Mouse (Mus musculus) limb, embryonic 13.5 days (tissue): ENCODE measurements around the gene Rps27l. TPM values are rescaled to one million over a fixed set of nuclear protein-coding genes. Genes with fewer than 3 reads are reported as not detected.

Experiments
- ATAC-seq: fragments of 200-750 bp; cut with Nextera tagmentation; 2 replicates; pipeline ENCODE4 v1.8.0; 2017; ENCODE audit warnings: low read depth, moderate number of reproducible peaks, moderate TSS enrichment; ENCODE audit not compliant: low FRiP score
- H3K27ac ChIP-seq: fragments of 300-500 bp; sonication (generic); 2 replicates; pipeline ENCODE4 v1.5.1; 2015; ENCODE audit warnings: inconsistent platforms, mild to moderate bottlenecking, moderate library complexity
- H3K27me3 ChIP-seq: fragments of 300-500 bp; sonication (generic); 2 replicates; pipeline ENCODE4 v1.6.1; 2015; ENCODE audit warnings: mild to moderate bottlenecking, inconsistent platforms
- H3K36me3 ChIP-seq: fragments of 300-500 bp; sonication (generic); 2 replicates; pipeline ENCODE4 v1.6.1; 2015; ENCODE audit warnings: inconsistent platforms, mild to moderate bottlenecking, moderate library complexity
- H3K4me1 ChIP-seq: fragments of 300-500 bp; sonication (generic); 2 replicates; pipeline ENCODE4 v1.6.1; 2015; ENCODE audit warnings: inconsistent platforms
- H3K4me2 ChIP-seq: fragments of 300-500 bp; sonication (generic); replicated peaks from 2 replicates; pipeline ENCODE4 v1.6.1; 2015; ENCODE audit warnings: inconsistent platforms, mild to moderate bottlenecking, moderate library complexity
- H3K4me3 ChIP-seq: fragments of 300-500 bp; sonication (generic); 2 replicates; pipeline ENCODE4 v1.5.1; 2015; ENCODE audit warnings: moderate library complexity, mild to moderate bottlenecking, inconsistent platforms
- H3K9ac ChIP-seq: fragments of 300-500 bp; sonication (generic); 2 replicates; pipeline ENCODE4 v1.6.1; 2015; ENCODE audit warnings: mild to moderate bottlenecking, inconsistent platforms
- H3K9me3 ChIP-seq: fragments of 300-500 bp; sonication (generic); 2 replicates; pipeline ENCODE4 v1.6.1; 2016; ENCODE audit warnings: inconsistent platforms
- WGBS: fragments of 180-500 bp; shearing (Covaris S2); methylation state at CpG from one replicate; pipeline ENCODE4 v1.1.7; 2015; 5-methylcytosine and 5-hydroxymethylcytosine counted together
- polyA plus RNA-seq: library from polyadenylated mRNA; unstranded; fragments of >200 nt; fragmentation: Nextera tagmentation; extraction: Ambion mirVana; gene quantifications from 2 replicates; pipeline ENCODE4 v1.2.1, GENCODE M21; 2015

Gene Rps27l
- polyA plus RNA-seq, 1 experiment from 2014 or later, result 626 TPM

- 85% methylated on average over 8 of the region's 8 CpGs for WGBS
- peaks cover 20% of the 10 kb centered on the region for H3K36me3 ChIP-seq
- no peak overlapping the region for H3K27ac ChIP-seq
- ATAC-seq, result no peak
- H3K4me3 ChIP-seq, result no peak overlapping the region
- no peaks in the 10 kb centered on the region for H3K27me3 ChIP-seq
- H3K9ac ChIP-seq, result no peak overlapping the region
- no peak overlapping the region for H3K4me2 ChIP-seq
- peaks cover 9% of the 10 kb centered on the region; the same call in 1 of the 2 replicates for H3K4me1 ChIP-seq
- H3K9me3 ChIP-seq, result no peaks in the 10 kb centered on the region
Measured at GRCm38 (mm10) chr9:66971116-66971515, 25.2 kb downstream of the Rps27l start.

- Histone ChIP-seq H3K4me3 (peak overlapping the region; percentile 88), H3K27me3 (no peaks in the 10 kb centered on the region), H3K27ac (peak overlapping the region; percentile 70), H3K4me1 (peaks cover 9% of the 10 kb centered on the region; the same call in 1 of the 2 replicates), H3K9ac (peak overlapping the region; percentile 79), H3K36me3 (peaks cover 12% of the 10 kb centered on the region), H3K4me2 (peak overlapping the region; percentile 73), H3K9me3 (no peaks in the 10 kb centered on the region)
- ATAC-seq, result peak; percentile 78
- WGBS, result under 1% methylated on average over 40 of the region's 41 CpGs
Measured at GRCm38 (mm10) chr9:66974721-66975225, 28.9 kb downstream of the Rps27l start.

- Histone ChIP-seq H3K4me1 (peaks cover 9% of the 10 kb centered on the region; the same call in 1 of the 2 replicates), H3K36me3 (peaks cover 8% of the 10 kb centered on the region), H3K4me2 (peak within 1 kb of the TSS; percentile 73), H3K9ac (peak within 1 kb of the TSS; percentile 79), H3K4me3 (peak within 1 kb of the TSS; percentile 88), H3K9me3 (no peaks in the 10 kb centered on the region), H3K27ac (peak within 1 kb of the TSS; percentile 70), H3K27me3 (no peaks in the 10 kb centered on the region)
- peak; percentile 97 for ATAC-seq
- under 1% methylated on average over 32 of the region's 32 CpGs for WGBS
Measured at GRCm38 (mm10) chr9:66975239-66975645, 29.4 kb downstream of the Rps27l start, which contains the start of gene Lactb. Gene Lactb (minus strand): TSS chr9:66975484.

- Histone ChIP-seq H3K9me3 (no peaks in the 10 kb centered on the region), H3K27ac (no peak overlapping the region), H3K4me1 (peaks cover 9% of the 10 kb centered on the region; the same call in 1 of the 2 replicates), H3K4me3 (no peak overlapping the region), H3K27me3 (no peaks in the 10 kb centered on the region), H3K4me2 (no peak overlapping the region), H3K36me3 (no peaks in the 10 kb centered on the region), H3K9ac (no peak overlapping the region)
- ATAC-seq, result no peak
- 77% methylated on average over 5 of the region's 5 CpGs for WGBS
Measured at GRCm38 (mm10) chr9:66977121-66977520, 31.2 kb downstream of the Rps27l start.

- H3K27me3 ChIP-seq, result no peaks in the 10 kb centered on the region
- no peak overlapping the region for H3K9ac ChIP-seq
- no peaks in the 10 kb centered on the region for H3K36me3 ChIP-seq
- 85% methylated on average over 1 of the region's 1 CpGs for WGBS
- H3K4me3 ChIP-seq, result no peak overlapping the region
- no peaks in the 10 kb centered on the region for H3K9me3 ChIP-seq
- no peak for ATAC-seq
- H3K27ac ChIP-seq, result no peak overlapping the region
- no peak overlapping the region for H3K4me2 ChIP-seq
- peaks cover 9% of the 10 kb centered on the region; the same call in 1 of the 2 replicates for H3K4me1 ChIP-seq
Measured at GRCm38 (mm10) chr9:66977982-66978381, 32.1 kb downstream of the Rps27l start.

GRCm38 (mm10) chr9:66978468-66978867 is 32.6 kb downstream of the Rps27l start:
- Histone ChIP-seq H3K4me3 (no peak overlapping the region), H3K9me3 (no peaks in the 10 kb centered on the region), H3K27me3 (no peaks in the 10 kb centered on the region), H3K4me1 (peaks cover 9% of the 10 kb centered on the region; the same call in 1 of the 2 replicates), H3K36me3 (no peaks in the 10 kb centered on the region), H3K27ac (no peak overlapping the region), H3K9ac (no peak overlapping the region), H3K4me2 (no peak overlapping the region)
- WGBS, result 79% methylated on average over 1 of the region's 1 CpGs
- ATAC-seq, result no peak

- ATAC-seq, result no peak
- H3K27me3 ChIP-seq, result no peaks in the 10 kb centered on the region
- H3K27ac ChIP-seq, result no peak overlapping the region
- no peak overlapping the region for H3K4me3 ChIP-seq
- H3K4me2 ChIP-seq, result no peak overlapping the region
- no peaks in the 10 kb centered on the region for H3K36me3 ChIP-seq
- no peak overlapping the region for H3K9ac ChIP-seq
- 9% methylated on average over 5 of the region's 5 CpGs for WGBS
- no peaks in the 10 kb centered on the region for H3K9me3 ChIP-seq
- peaks cover 4% of the 10 kb centered on the region; the same call in 1 of the 2 replicates for H3K4me1 ChIP-seq
Measured at GRCm38 (mm10) chr9:66980458-66980857, 34.6 kb downstream of the Rps27l start.

- H3K9ac ChIP-seq, result no peak overlapping the region
Measured at GRCm38 (mm10) chr9:66982085-66982484, 36.2 kb downstream of the Rps27l start.

GRCm38 (mm10) chr9:66985377-66985776 is 39.5 kb downstream of the Rps27l start:
- ATAC-seq, result no peak
- Histone ChIP-seq H3K27ac (no peak overlapping the region), H3K9ac (no peak overlapping the region), H3K4me3 (no peak overlapping the region), H3K4me2 (no peak overlapping the region), H3K9me3 (no peaks in the 10 kb centered on the region), H3K27me3 (no peaks in the 10 kb centered on the region), H3K4me1 (peaks cover 31% of the 10 kb centered on the region), H3K36me3 (no peaks in the 10 kb centered on the region)
- 77% methylated on average over 7 of the region's 7 CpGs for WGBS

More at GRCm38 (mm10) chr9:66982085-66982484, 36.2 kb downstream of the Rps27l start:
- Histone ChIP-seq H3K9me3 (no peaks in the 10 kb centered on the region), H3K4me2 (no peak overlapping the region), H3K27me3 (no peaks in the 10 kb centered on the region), H3K27ac (no peak overlapping the region), H3K4me1 (peaks cover 5% of the 10 kb centered on the region; the same call in 1 of the 2 replicates), H3K36me3 (no peaks in the 10 kb centered on the region), H3K4me3 (no peak overlapping the region)
- WGBS, result 82% methylated on average over 7 of the region's 7 CpGs
- ATAC-seq, result no peak

GRCm38 (mm10) chr9:66988198-66988887 is 42.5 kb downstream of the Rps27l start:
- peak overlapping the region; percentile 88 for H3K27ac ChIP-seq
- ATAC-seq, result no peak
- no peak overlapping the region for H3K9ac ChIP-seq
- no peaks in the 10 kb centered on the region for H3K36me3 ChIP-seq
- H3K4me1 ChIP-seq, result peaks cover 38% of the 10 kb centered on the region
- H3K27me3 ChIP-seq, result no peaks in the 10 kb centered on the region
- no peak overlapping the region for H3K4me3 ChIP-seq
- H3K9me3 ChIP-seq, result no peaks in the 10 kb centered on the region
- H3K4me2 ChIP-seq, result no peak overlapping the region
- WGBS, result 49% methylated on average over 11 of the region's 11 CpGs

- WGBS, result 41% methylated on average over 6 of the region's 6 CpGs
- ATAC-seq, result 0 out of 2 replicates have a peak, but pooled peaks have one; percentile 31
Measured at GRCm38 (mm10) chr9:66988888-66989414, 43.1 kb downstream of the Rps27l start.

GRCm38 (mm10) chr9:66989581-66989980 is 43.7 kb downstream of the Rps27l start:
- H3K27ac ChIP-seq, result peak overlapping the region; percentile 88; the same call in 1 of the 2 replicates
- no peak for ATAC-seq

More at GRCm38 (mm10) chr9:66988888-66989414, 43.1 kb downstream of the Rps27l start:
- Histone ChIP-seq H3K27me3 (no peaks in the 10 kb centered on the region), H3K4me2 (no peak overlapping the region), H3K9me3 (no peaks in the 10 kb centered on the region), H3K4me3 (no peak overlapping the region), H3K4me1 (peaks cover 38% of the 10 kb centered on the region), H3K36me3 (no peaks in the 10 kb centered on the region), H3K9ac (no peak overlapping the region), H3K27ac (peak overlapping the region; percentile 88)

More at GRCm38 (mm10) chr9:66989581-66989980, 43.7 kb downstream of the Rps27l start:
- Histone ChIP-seq H3K27me3 (no peaks in the 10 kb centered on the region), H3K4me2 (no peak overlapping the region), H3K4me3 (no peak overlapping the region), H3K36me3 (no peaks in the 10 kb centered on the region), H3K4me1 (peaks cover 38% of the 10 kb centered on the region), H3K9me3 (no peaks in the 10 kb centered on the region), H3K9ac (no peak overlapping the region)
- 70% methylated on average over 6 of the region's 6 CpGs for WGBS
